Mouse (Mus musculus) cerebellum, postnatal 25 days (tissue): ENCODE results near the gene Hyal1.
"Not testable (repeated sequence)": the region's sequence is repeated elsewhere in the genome, so short reads cannot be mapped to it uniquely, and the experiment has no call there.

Source experiments
- DNase-seq, 2 experiments: peaks; one replicate each; pipeline ENCODE4 v3.0.0; 2021; ENCODE audit warnings: mixed read lengths in 2 of 2

Gene Hyal1

GRCm38 (mm10) chr9:107573774-107574173 is 3.0 kb upstream of the Hyal1 start:
- DNase-seq = not testable (repeated sequence)

- peak in 1 of 2 experiments; percentile 68 for DNase-seq
Observed at GRCm38 (mm10) chr9:107575579-107576356, 959 bp upstream of the Hyal1 start.

GRCm38 (mm10) chr9:107577871-107578270 is 1.1 kb downstream of the Hyal1 start:
- no peak for DNase-seq

GRCm38 (mm10) chr9:107578587-107578986 is 1.9 kb downstream of the Hyal1 start, which contains the start of gene Naa80:
Gene Naa80, plus strand, starts transcription at chr9:107578887.
- DNase-seq = no peak

DNA sequence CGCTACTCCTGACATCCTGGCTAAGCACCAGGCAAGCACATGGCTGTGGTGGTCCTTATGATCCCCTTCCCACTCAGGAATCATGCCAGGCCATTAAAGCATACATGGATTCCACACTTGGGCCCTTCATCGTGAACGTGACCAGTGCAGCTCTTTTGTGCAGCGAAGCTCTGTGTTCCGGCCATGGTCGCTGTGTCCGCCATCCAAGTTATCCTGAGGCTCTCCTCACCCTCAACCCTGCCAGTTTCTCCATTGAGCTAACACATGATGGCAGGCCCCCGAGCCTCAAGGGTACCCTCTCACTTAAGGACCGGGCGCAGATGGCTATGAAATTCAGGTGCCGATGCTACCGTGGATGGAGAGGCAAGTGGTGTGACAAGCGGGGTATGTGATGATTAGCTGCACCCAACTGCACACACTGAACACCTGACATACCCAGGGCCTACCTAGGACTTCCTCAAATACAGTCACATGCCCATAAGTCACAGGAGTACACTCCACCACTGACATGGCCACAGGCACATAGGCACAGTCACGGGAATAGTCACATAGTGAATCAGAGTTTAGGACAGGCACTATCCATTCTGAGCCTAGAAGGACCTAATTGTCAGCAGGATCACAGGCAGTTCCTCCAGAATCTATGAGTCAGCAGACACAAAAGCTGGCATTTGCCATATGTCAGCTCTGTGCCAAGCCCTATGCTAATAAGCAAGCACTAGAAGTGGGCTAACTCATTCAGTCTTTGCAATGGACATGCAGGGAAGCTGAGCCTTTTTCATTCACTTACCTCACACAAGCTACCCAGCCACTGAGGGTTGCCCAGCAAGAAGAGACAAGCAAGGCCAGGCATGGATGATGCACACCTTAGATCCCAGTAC is 2.5 kb downstream of the Hyal1 start:
- peak; percentile 59 to 67 for DNase-seq

DNA sequence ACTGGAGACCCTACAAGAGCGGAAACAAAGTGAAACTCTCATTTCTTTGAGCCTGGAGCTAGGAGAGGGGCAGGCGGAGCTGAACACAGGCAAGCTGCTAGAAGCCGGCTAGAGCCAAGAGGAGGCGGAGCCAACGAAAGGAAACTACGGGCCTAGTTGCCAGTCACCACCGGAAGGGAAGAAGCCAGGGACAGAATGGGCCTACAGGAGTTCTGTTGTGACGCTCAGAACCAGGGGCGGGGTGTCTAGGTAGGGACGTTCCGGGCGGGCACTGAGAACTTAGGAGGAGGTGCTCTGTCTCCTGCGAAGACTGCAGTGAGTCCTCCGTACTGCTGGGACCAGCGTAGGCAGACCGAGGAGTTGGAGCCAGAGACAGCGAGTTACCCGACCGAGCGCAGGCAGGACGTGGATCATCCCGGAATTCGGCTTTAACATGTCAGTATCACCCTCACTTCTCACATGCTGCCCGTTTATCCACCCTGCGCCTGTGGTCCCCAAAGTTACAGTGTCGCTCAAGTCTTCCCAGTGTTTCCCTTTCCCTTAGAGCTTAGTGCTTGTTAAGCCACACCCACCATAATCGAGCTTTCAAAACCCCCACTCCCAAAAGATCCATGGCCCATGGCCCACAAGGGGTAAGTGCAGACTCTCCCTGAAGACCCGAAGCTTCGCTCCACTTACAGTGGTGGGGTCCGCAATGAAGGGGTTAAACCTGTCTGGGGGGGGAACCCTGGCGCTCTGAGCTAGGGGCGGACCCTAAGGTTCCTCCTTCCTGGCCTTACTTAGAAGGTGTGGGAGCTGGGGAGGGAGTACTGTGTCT is 4.0 kb downstream of the Hyal1 start, which contains the start of gene Hyal3:
Hyal3 (plus strand) TSS at position 318 of the 817 bp plus-strand sequence.
- DNase-seq = peak; percentile 86 to 90

- DNase-seq = no peak
Observed at GRCm38 (mm10) chr9:107581584-107581983, 4.9 kb downstream of the Hyal1 start.

DNA sequence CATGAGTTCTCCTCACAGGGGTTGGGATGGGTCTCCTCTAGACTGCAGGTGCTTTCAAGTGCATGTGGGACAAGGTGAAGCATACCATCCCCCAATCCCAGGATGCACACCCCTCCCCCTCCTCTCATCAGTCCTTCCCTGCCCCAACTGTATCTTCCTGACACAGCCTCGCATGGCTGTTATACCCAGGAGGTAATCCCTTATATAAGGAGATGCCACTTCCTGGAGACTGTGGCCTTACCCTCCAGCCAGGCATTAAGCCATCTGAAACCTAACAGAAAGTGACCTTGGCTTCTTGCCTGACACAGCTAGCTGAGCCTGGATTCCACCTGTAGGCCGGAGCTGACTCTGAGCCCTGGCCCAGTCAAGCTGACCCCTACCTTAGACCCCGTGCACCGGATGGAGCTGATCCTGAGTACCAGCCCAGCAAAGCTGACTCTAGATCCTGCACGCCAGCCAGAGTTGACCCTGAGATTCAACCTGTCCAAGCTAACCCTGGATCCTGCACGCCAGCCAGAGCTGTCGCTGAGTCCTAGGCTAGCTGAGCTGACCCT is 5.9 kb downstream of the Hyal1 start:
- no peak for DNase-seq

DNA sequence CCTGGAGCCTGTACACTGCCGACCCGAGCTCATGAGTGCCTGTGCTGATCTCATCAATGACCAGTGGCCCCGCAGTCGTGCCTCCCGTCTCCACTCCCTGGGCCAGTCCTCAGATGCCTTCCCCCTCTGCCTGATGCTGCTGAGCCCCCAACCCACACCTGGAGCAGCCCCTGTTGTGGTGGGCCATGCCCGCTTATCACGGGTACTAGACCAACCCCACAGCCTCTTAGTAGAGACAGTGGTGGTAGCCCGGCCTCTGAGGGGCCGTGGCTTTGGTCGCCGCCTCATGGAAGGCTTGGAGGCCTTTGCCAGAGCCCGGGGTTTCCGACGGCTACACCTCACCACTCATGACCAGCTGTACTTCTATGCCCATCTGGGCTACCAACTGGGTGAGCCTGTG is 6.4 kb downstream of the Hyal1 start:
- no peak for DNase-seq

- no peak for DNase-seq
Observed at GRCm38 (mm10) chr9:107586504-107586903, 9.8 kb downstream of the Hyal1 start.

DNA sequence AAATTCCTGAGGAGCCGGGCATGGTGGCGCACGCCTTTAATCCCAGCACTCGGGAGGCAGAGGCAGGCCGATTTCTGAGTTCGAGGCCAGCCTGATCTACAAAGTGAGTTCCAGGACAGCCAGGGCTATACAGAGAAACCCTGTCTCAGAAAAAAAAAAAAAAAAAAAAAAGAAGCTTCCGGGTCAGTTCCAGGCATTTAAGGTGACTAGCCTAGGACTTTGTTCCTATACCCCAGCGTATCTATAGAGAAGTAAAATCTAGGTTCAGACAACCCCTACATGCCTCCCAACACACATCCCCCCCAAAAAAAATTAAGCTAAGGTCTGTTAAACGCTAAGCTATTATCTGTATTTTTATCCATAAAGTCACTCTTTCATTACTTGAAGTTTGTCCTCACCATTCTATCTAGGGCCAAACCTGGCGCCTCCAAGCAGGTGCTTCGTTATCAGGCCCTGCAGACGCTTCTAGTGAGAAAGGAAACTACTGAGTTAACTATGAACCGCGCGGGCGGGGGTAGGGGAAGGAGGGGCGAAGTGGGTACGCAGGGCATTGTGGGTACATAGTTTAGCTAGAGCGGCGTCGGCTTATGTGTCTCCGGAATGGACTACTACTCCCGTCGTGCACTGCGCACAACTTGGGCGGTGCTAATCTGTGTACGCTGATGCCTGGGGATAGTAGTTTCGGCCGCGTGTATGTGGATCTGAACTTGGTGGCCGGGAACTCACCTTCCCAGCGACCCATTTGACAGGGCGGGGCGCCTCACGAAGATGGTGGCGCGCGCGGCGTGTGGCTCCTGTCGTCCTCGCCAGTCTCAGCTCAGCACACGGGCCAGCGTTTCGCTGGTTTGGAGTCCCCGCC is 10.5 kb downstream of the Hyal1 start, which contains the start of gene Ifrd2:
Ifrd2 (plus strand) TSS at position 669 of the 859 bp plus-strand sequence.
- DNase-seq = peak; percentile 93 to 96

DNA sequence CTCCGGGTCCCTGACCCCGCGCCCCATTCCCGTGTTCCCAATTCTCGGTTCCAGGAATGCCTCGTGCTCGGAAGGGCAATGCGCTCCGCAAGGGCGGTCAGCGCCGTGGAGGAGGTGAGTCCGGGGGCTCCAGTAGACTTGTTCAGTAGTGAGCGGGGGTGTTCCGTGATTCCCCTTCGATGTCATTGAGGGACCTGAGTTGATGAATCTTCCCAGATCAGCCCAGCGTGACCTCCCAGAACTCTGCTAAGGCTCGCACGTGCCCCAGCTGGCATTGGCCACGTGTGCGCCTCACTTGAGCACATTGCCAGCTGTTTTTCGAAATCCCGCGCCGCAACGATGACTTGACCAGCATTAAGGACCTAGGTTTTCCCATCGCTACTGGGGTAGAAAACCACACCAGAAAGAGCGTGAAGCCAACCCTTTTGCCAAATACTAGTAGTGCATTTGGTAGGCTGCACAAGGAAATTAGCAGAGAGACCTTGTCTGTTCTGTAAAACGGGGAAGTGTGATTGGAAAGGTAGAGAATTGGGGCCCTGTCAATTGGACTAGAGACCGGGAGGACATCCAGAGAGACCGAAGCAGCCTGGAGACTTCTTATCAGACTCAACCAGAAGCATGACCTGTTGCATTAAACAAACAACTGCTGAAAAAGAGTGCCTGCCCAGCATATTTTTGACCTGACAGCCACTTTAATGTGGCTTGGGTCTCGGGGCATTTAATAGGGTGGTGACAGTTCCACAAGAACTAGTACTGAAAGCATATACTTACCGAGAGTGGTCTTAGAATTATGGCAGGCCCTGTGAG is 11.3 kb downstream of the Hyal1 start:
- DNase-seq = no peak

DNA sequence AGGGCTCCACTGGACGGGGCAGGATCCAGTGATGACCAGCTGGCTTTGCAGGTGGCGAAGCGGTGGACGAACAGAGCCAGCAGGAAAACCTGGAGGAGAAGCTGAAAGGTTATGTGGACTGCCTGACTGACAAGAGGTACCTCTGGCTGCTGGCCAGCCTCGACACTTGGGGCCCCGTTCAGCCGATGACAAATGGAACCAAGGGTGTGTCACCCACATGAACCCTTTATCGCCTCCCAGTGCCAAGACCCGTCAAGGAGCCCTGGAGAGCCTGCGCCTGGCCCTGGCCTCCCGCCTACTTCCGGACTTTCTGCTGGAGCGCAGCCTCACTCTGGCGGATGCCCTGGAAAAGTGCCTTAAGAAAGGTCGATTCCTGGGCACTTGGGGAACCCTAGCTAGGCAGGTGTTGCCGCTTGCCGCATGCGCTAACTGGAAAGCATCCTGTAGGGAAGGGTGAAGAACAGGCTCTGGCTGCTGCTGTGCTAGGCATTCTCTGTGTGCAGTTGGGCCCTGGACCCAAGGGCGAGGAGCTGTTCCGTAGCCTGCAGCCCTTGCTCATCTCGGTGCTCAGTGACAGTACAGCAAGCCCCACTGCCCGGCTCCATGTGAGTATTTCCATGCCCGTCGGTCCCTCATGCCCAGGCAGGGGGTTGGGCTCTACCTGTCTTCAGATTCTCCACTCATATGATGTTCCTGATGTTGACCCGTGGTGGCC is 13.5 kb downstream of the Hyal1 start:
- peak; percentile 41 to 57 for DNase-seq

GRCm38 (mm10) chr9:107590773-107591060 is 14.0 kb downstream of the Hyal1 start:
- no peak for DNase-seq

DNA sequence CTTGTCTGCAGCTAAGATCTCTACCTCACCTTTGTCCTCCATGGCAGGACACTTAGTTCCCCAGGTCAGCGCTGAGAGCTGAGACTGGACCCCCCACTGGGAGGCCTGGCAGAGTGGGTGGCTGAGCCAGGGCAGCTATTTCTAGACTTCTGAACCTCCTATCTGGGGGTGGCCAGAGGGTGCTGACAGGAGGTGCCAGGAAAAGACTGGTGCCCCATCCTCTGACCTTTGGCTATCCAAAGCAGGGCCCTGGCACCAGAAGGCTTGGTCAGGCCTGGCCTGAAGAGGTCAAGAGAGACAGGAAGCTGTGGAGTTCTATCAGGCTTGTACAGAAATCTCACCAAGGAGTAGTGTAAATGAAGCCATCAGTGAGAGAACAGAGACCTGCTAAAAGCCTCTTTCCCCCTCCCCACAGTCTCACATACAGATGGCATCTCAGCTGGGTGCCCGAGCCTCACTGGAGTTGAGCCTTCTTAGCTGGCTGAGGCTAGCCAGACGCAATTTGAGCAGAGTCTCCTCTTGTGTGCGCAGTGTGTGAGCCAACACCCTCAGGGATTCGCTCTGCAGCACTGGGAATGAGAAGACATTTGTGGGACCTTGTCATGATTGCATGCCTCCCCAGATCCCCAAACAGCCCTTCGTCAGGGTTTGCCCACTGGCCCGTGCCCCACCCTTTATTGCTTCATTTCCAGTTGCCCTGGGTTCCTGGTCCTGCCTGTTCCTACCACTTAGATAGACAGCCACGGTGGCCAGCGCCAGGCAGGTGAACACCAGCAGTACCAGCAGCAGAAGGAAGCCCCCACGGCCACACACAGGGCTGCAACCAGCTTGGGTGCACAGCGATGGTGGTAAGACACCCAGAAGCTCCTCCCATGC is 16.6 kb downstream of the Hyal1 start:
- DNase-seq = peak; percentile 90 to 92

DNA sequence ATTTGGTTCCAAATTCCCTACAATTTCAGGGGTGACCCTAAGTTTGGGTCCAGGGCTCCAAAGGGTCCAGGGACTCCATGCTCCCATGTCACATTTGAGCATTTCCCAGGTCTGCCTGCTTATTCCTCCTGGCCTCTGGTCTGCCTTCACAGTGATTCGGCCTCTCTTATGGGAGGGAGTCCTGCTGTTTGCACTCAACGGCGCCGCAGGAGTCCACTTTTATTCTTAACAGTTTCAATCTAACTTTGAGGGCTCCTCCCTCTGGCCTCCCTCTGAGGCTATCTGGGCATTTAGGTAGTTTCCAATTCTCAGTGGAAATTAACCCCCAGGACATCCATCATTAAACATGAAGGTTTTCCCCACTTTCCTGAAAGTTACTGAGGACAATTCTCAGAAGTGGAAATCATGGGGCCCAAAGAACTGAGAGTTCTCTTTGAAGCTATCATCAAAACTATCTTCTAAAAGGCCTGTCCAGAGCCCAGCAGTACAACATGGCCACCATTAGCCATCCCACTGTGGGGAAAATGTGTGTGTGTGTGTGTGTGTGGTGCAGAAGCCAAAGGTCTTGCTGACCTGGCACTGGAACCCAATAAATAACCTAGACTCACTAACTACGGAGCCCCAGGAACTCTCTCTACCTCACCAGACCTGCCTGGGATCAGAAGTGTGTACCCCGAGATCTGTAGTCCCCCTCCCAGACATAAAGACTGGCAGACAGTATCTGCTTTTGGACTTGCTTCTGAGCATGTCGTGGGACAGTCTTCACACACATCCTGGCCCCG is 17.7 kb downstream of the Hyal1 start:
- no peak for DNase-seq

- peak; percentile 52 to 61 for DNase-seq
Observed at GRCm38 (mm10) chr9:107596619-107597569, 20.2 kb downstream of the Hyal1 start.
